Mouse (Mus musculus) testis, postnatal 10 days (tissue): ENCODE measurements around the gene Echdc2.
A peak's percentile ranks its signal among the peaks of the same experiment; 100 is the strongest.
"Not testable (repeated sequence)": the region's sequence is repeated elsewhere in the genome, so short reads cannot be mapped to it uniquely, and the experiment has no call there.

ENCODE experiments used
- DNase-seq: peaks from one replicate; pipeline ENCODE4 v3.0.0; 2021; ENCODE audit warnings: low spot score

The Echdc2 gene

DNA sequence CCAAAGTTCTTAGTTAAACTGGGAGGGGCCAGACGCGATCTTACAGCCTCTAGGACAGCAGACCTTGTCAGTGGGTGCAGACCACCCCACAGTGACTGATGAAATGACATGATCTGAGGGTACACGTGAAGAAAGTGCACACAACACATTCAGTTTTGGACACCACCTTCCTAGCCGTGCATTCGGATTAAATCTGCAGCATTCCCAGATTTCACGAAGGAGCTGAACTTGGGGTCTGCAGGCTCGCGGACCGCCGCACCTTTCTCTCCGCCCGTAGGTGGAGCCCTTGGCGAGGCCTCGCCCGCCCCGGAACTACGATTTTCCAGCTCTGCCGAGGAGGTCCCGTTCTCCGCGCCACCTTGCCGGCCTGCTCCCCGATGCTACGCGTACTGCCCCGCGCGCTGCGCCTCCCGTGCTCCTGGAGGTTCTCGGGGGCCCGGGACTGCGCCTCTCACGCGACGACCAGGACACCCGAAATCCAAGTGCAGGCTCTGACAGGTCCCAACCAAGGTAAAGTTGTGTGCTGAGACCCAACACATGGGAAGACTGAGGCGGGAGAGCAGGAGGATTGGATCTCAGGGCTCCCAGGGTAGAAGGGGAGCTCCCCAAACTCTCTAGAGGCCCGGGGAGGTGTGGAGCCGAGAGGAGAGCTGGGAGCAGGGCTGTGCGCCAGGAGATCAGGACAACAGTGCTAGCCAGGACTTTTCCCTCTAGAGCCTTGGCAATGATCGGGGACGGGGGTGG is at the start of gene Echdc2:
Echdc2 (plus strand) TSS at position 286 of the 744 bp plus-strand sequence.
- peak; percentile 68 for DNase-seq

DNA sequence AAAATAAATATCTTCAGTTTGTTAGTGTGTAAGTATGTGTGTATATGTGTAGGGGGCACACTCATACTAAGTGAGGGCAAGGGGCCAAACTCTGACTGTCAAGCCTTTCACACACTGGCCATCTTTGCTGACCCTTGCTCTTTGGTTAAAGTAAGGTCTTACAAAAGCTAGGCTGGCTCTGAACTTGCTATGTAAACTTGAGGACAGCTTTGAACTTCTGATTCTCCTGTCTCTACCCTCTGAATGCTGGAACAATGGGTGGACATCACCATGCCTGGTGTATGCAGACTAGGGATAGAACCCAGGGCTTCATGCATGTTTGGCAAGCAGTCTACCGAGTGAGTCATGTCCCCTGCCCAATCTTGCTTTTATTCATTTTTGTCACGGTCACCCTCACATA is 48.8 kb upstream of the Echdc2 start:
- DNase-seq: no peak

DNA sequence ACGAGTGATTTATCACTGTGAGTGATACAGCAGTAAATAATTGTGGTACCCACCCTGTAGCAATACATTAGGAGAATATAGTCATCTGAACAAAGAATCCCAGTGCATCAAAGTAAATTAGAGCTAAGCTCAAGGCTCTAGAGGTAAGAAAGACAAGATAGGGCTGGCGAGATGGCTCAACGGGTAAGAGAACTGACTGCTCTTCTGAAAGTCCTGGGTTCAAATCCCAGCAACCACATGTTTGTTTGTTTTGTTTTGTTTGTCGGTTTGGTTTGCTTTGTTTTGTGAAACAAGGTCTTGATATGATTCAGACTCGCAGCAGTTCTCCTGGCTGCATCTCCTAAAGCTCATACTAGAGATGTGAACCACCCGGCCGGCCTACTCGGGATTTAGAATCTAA is 47.7 kb upstream of the Echdc2 start:
- no peak for DNase-seq

DNA sequence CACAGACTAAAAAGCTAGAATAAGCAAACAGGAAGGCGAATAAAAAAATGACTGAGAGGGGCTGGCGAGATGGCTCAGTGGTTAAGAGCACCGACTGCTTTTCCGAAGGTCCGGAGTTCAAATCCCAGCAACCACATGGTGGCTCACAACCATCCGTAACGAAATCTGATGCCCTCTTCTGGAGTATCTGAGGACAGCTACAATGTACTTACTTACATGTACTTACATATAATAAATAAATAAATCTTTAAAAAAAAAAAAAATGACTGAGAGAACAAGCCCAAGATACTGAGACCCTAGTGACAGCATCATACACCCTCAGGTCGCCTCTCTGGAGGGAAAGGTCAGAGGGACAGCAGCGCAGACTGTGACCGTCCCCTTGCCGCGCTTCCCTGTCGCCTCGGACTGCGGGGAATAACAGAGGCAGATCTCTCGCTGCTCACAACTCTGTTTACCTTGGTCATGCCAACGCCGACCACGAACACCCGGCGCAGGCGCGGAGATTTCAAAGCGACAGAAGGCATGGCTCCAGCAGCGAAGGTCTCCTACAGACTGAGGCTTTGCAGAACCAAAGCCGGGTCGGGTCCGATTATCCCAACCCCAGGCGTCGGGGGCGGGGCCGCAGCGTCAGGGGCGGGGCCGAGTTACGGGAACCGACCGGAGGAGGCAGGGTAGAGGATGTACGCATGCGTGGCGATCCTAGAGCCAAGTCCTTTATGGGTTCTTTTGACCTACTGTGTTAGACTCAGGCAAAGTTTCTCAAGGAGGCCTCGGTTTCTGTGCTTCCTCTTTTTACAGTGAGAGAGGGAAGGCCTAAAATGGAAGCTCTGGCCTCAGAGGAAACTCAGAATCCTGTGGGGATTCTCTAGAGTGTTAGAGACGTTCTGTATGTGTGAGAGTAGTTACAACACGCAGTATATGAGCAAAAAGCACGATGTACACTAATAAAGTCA is 47.0 kb upstream of the Echdc2 start:
- DNase-seq: peak; percentile 98

DNA sequence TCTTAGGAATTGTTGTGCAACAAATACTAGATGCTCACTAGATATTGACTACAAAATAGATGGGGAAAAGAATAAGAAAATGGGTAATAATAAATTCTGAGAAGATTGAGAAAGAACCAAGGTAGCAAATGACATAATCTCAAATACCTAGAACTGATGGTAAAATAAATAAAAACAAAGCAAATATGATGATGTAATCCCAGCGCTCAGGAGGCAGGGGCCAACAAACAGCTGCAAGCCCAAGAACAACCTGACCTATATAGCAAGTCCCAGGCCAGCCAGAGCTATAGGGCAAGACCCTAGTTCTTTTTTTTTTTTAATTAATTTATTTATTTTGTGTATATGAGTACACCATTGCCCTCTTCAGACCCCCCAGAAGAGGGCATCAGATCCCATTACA is 41.1 kb upstream of the Echdc2 start:
- no peak for DNase-seq

DNA sequence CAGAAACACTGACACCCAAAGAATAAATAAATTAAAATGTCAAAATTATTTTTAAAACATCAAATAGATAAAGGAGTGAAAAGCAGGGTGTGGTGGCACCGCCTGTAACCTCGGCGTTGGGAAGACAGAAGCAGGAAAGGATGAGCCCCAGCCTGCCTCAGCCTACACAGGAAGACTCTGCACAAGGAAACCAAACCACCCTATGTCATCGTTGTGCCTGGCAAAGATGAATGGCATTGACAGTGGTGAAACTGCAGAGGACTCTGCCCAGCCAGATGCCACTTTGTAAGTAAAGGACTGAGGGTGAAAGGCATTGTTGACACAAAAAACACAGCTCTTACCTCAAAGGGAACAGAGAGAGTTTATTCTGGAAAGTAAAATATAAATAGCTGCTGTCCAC is 39.0 kb upstream of the Echdc2 start:
- DNase-seq: no peak

DNA sequence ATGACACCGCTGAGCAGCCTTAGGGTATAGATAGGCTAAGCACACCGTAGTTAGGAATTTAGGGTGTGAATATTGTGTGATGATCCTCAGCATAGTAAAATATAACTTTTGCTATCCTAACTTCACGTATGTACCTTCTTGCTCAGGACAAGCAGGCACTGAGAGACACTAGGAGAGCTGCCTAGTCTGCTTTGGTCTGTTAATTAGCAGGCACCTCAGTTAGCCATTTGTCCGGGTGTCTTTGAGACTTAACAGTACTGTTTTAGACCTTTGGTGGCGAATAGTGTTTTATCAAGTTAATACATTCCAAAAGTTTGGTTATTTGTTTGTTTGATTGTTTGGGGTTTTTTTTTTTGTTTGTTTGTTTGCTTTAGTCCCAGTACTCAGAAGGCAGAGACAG is 37.7 kb upstream of the Echdc2 start:
- DNase-seq: no peak

DNA sequence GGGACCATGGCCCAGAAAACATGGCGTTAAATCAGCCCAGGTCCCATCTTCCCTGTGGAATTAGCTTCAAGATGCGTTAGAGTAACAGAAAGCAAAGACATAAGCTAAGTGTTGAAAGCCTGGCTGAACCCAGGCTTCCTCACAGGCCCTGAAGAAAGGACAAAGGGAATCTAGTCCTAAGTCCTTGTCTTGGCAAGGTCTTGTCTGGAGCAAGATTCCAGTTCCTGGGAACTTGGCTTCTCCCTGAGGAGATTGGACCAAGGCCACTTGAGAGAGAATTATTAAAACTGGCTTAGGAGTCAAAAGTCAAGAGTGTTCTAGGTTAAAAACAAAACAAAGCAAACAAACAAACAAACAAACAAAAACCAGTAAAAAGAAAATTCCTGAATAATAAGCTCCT is 36.9 kb upstream of the Echdc2 start:
- no peak for DNase-seq

DNA sequence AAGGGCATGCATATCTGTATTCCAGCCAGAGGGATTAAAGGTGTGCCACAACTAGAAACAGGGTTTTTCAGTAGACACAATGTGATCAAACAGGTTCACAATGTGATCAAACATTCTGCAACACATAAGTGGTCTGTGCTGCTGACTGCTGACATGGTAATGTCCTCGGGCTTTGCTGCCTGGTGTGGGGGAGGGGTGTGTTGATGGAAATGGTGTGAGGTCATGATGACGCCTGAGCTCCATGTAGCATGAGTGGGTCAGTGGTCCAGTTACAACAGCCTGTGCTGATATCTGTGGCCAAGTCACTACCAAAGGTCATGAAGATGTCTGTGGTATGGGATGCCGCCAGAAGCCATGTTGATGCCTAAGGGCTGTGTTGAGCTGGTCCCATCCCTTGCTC is 34.8 kb upstream of the Echdc2 start:
- DNase-seq: no peak

DNA sequence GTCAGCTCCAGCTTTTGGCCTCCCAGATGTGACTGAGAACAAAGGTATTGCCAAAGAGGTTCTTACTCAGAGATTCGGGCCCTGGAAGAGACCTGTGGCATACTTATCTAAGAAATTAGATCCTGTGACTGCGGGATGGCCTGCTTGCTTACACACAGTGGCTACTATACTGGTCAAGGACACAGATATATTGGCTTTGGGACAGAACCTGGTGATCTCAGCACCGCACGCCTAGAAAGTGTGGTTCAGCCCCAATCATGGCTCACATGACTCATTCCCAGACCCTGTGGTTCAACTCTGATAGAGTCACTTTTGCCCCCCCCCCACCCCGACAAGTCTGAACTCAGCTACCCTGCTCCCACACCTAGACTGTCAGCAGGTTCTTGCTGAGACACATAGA is 28.3 kb upstream of the Echdc2 start:
- no peak for DNase-seq

DNA sequence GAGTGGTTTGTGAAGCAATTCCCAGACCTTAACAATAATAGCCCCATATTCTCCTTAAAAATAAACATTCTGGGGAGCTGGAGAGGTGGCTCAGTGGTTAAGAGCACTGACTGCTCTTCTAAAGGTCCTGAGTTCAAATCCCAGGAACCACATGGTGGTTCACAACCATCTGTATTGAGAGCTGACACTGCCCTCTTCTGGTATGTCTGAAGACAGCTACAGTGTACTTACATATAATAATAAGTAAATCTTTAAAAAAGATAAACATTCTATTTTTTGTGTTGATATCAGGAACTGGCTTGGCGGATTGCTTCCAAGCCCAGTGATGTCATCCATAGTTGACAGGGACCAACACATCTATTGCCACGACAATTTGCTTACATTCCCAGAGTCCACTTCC is 22.1 kb upstream of the Echdc2 start:
- not testable (repeated sequence) for DNase-seq

DNA sequence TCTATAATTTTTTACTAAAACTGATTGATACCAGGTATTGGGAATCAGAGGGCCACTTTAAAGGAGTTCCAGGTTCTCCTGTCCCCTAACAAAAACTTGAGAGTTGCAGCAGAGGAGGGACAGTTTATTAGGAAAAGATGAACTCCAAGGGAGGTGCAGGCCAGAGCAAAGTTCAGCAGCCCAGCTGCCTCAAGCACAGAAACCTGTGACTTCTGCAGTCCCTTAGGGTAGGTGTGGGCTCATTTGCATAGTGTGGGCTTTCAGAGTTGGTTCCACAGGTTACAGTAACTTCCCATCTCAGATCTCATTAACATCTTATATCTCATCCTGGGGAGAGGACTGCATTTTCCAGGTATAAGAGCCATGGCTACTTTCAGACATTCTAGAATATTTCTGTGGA is 21.5 kb upstream of the Echdc2 start:
- no peak for DNase-seq

DNA sequence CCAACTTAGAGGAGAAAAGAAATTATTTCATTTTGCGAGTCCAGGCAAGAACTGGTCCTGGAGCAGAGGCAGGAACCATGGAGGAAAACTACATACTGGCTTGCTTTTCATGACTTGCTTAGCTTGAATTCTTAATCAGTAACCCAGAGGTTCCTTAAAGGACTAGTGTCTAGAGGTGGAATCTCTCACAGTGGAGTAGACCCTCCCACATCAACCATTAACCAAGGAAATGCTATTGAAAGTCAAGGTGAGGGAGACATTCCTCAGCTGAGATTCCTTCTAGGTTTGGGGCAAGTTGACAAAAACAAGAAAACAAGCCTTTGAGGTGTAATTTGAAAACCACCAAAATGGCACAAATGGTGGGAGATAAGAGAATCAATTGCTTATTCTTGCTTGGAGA is 20.4 kb upstream of the Echdc2 start, which contains the start of gene Scp2:
Scp2 (minus strand) TSS at position 119 of the 400 bp plus-strand sequence.
- DNase-seq: no peak

DNA sequence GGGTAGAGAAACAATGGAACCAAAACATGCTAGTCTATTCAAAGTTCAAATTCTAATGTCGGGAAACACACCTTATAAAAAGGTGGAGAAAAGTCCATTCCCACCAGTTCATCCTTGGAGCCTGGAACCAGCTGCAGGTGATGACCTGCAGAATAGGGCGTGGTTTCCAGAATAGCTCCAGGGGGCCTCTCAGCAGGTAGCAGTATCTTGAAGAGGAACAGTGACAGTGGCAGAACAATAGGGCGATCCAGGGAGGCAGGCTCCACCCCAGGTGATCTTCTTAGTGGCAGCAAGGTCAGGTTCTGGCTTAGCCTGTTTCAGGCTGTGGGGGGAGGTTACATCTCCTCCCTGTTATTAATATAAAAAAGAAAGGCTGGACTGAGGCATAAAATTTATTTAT is 19.7 kb upstream of the Echdc2 start:
- not testable (repeated sequence) for DNase-seq

DNA sequence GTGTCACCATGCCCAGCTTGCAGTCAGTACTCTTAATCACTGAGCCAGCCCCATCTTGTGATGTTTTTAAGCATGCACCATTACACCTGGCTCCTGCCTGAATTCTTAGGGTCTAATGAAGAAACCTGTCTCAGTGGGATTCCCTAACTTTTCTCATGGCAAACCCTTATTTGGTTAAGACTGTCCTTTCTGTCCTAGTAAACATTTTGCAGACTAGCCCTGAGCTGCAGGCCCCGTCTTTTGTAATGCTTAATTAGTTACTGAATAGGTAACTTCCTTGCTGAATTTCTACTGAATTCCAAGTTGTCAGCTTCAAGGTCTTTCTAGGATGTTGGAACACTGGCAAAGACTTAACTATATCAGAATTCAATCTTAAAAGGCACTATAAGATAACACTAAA is 10.1 kb upstream of the Echdc2 start:
- not testable (repeated sequence) for DNase-seq

DNA sequence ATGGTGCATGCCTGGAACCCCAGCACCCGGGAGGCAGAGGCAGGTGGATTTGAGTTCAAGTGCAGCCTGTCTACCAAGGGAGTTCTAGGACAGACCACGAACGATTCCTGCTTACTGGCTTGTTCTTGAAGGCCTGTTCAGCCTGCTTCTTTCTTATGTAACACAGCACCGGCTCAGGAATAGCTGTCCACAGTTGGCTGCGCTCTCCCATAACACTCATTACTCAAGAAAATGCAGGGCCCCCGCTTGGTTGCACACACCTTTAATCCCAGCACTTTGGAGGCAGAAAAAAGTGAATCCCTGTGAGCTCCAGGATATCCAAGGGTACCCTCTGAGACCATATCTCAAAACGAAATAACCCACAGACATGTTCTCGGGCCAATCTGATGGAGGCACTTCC is 3.3 kb upstream of the Echdc2 start:
- DNase-seq: no peak

DNA sequence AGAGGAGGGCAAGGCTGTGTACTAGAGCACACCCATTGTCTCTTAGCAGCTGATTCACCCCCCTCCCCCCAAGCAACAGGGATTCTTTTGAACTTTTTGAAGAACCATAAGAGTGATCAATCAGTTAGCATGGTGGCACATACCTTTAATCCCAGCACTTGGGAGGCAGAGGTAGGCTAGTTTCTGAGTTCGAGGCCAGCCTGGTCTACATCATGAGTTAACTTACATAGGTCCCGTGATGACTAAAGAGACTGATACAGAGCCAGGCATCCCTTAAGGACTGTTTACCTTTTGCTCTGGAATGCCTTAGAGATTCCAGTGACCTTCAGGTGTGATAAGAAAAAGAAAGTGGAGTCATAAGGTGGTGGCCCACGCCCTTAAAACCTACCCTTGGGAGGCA is 1.9 kb upstream of the Echdc2 start:
- DNase-seq: no peak

DNA sequence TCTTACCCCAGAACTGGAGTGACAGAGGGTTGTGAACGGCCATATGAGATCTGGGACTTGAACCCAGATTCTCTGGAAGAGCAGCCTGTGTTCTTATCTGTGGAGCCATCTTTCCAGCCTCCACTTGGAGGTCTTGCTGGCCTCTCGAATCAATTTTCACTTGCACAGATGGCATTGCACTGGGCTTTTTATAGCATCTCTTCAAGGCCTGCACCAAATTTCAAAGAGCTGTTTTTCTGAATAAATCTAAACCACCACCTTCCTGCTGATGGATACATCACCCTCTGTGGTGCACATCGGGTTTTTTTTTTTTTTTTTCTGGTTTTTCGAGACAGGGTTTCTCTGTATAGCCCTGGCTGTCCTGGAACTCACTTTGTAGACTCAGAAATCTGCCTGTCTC is 1.6 kb downstream of the Echdc2 start:
- no peak for DNase-seq

DNA sequence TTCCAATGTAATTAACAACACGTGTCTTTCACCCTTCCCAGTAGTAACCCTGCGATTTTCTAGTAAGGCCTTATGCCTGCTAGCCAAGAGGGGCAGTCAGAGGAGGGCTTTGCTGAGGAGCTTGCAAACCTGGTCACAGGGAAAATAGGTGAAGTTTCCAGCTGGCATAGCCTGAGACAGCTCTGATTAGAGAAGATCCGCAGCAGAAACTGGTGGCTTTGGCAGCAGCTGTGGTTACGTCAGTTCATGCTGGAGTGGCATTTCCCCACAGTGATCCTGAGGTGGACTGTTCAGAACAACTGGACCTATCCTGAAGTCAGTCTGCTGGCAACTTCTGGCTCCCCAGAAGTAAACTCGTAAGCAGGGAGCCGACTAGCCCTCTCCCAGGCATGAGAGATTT is 2.8 kb downstream of the Echdc2 start:
- DNase-seq: no peak

DNA sequence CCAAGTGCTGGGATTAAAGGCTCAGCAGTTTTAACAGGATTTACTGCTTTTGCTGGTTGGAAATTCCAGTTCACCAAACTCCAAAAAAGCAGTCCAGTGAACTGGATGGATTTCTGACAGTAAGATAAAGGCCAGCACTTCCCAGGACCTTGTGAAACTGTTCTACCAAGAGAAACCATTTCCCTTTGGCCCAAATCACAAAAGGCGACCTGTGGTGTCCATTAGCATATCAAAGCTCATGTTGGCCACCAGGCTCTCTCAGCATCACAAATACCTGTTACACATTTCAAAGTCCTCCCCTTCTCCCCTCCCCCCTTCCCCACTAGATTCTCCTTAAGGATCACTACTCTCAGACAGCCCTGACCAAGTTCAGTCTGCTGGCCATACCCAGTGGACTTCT is 17.0 kb downstream of the Echdc2 start:
- DNase-seq: no peak

DNA sequence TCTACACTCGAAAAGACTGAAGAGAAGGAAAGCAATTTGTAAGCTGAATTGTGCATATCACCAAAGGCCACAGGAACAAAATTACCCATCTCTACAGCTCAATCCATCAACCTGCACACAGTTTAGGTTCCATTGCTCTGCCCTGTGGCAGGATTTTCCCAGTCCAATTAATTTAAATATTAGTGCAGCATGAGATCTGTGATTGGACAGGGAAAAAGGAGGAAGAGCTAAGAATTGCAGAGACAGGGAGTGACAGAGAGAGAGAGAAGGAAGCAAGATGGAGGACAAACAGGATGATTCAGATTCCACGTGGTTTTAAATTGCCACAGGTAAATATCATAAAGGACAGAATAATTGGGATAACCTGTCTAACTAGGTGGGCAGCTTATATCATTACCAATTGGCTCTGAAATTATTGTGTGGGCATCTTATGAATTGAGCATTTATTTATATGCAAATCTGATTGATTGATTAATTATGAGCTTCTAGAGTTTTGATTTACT is 27.6 kb downstream of the Echdc2 start:
- no peak for DNase-seq

DNA sequence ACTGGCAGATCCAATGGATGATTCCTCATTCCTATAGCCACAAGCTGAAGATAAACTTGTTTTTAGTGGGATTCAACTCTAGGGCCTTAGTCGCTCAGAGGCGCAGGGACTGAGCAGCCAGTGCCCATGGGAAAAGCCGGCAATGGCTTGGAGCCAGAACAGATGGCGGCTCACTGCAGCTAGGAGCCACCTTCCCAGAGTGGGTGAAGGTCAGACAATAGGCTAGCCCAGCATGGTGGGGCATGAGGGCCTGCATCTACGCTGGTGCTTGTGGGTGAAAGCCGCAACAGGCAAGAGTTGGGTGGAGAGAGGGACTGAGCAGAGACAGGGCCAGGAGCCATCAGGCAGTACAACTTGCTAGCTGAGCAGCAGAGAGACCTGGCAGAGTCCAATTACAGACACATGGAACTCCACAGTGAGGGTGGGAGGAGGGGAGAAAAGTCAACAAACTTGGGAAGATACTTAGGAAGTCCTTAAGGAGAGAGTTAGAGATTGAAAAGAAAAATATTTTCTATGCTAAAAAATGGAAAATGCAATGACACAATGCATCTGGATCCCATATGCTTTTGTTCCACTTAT is 31.1 kb downstream of the Echdc2 start:
- DNase-seq: no peak

DNA sequence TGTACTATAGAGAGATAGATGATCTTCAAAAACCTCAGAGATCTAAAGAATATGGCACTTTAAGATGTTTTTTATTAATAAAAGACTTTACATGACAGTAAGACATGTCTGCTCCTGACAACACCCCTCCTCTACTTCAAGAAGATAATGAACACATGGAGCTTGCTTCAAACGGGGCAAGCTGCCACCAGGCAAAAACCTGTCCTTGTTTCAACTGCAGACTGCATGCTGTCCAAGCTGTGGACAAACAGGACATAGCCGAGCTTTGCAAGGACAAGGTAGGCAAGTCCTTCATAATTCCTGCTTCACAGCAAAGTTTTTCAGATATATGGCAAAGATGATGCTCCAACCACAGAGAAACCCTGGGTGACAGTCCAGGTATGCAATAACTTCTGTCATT is 34.0 kb downstream of the Echdc2 start:
- no peak for DNase-seq
